Mouse (Mus musculus) cortical plate, adult 2 months (tissue): ENCODE data around the gene Cmya5.

Experiments used
- CTCF ChIP-seq: fragments of 200-500 bp; IDR thresholded peaks from 2 replicates; pipeline ENCODE4 v1.5.1; 2011; ENCODE audit warnings: mild to moderate bottlenecking, control low read depth, low read length; ENCODE audit not compliant: insufficient read depth; ENCODE audit errors: extremely low read depth
- POLR2A ChIP-seq: fragments of 200-500 bp; IDR thresholded peaks from 2 replicates; pipeline ENCODE4 v1.6.1; 2011; ENCODE audit warnings: mild to moderate bottlenecking, low read length, control low read depth; ENCODE audit not compliant: insufficient read depth; ENCODE audit errors: extremely low read depth

- TF ChIP-seq CTCF (no peak), POLR2A (no peak)
Observed at GRCm38 (mm10) chr13:93041021-93041420, 103.5 kb downstream of the Cmya5 start.
